Mouse (Mus musculus) cerebellum, adult 9-11 months (tissue): ENCODE data around the gene Gm26602.
A peak's percentile ranks its signal among the peaks of the same experiment; 100 is the strongest.

Experiments
- DNase-seq: peaks from one replicate; pipeline ENCODE4 v3.0.0; 2022

Gm26602 gene

DNA sequence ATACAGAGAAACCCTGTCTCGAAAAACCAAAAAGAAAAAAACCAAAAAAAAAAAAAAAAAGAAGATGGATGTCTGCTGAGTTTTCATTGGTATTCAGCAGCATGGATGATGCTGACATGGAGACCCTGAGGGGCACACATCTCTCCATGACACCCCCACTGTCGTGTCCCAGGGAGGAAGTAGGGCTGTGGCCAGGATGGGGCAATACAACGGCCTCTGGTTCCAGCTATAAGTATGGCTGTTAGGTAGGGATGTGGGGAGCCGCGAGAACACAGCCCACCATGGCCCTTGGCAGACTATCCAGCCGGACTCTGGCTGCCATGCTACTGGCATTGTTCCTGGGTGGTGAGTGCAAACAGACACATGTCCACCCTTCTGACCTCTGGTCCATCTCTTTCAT is 24.6 kb upstream of the Gm26602 start, which contains the start of gene Elane:
Gene Elane, plus strand, starts transcription at position 194 of the 400 bp plus-strand sequence.
- no peak for DNase-seq

DNA sequence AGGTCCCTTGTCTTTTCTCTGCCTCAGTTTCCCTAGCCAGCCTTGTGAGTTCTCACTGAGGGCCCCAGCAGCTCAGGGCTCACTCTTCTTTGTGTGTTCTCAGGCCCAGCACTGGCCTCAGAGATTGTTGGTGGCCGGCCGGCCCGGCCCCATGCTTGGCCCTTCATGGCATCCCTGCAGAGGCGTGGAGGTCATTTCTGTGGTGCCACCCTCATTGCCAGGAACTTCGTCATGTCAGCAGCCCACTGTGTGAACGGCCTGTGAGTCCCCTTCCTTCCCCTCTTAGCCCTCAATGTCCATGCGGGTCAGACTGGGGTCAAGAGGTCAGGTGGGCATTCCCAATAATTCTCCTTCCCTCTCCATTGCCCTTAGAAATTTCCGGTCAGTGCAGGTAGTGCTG is 24.0 kb upstream of the Gm26602 start:
- DNase-seq = no peak

GRCm38 (mm10) chr10:79889386-79889785 is 21.3 kb upstream of the Gm26602 start:
- no peak for DNase-seq

- no peak for DNase-seq
Observed at GRCm38 (mm10) chr10:79890670-79891069, 20.0 kb upstream of the Gm26602 start, which contains the start of gene Cfd. TSS of gene Cfd (plus strand) at chr10:79890853.

DNA sequence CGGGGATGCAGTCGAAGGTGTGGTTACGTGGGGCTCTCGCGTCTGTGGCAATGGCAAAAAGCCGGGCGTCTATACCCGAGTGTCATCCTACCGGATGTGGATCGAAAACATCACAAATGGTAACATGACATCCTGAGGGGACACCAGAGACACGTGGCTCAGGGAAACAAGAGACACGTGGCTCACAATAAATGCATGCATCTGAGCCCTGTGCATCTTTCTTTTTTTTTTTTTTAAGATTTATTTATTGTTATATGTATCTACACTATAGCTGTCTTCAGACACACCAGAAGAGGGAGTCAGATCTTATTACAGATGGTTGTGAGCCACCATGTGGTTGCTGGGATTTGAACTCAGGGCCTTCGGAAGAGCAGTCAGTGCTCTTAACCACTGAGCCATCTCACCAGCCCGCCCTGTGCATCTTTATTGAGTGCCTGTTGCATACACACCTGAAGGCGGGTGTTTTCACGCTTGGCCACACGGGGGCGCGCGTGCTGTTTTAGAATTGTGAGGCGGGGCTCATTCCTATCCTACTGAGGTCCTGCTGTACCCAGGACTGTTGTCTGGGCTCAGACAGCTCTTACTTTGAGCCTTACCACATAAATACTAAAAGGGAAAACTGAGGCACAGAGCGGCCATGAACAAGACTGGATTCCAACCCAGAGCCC is 18.1 kb upstream of the Gm26602 start:
- DNase-seq = peak; percentile 82

GRCm38 (mm10) chr10:79896306-79896705 is 14.3 kb upstream of the Gm26602 start:
- DNase-seq = no peak

DNA sequence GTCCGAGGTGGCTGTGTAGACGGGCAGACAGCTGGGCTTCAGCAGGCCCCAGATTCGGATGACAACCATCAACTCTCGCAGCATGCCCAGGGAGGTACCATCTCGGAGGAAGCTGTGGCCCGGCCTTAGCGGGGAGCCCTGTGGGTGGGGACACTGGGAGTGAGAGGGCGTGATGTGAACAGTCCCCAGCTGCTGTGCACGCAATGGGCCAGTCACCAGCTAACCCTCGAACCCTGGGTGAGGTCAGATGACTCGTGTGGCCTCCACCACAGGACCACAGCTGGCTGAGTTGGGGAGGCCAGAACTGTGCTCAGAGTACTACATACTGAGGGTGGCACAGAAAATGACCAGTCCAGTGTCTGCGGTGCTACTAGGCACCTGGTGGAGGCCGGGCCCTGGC is 13.8 kb upstream of the Gm26602 start:
- DNase-seq = no peak

DNA sequence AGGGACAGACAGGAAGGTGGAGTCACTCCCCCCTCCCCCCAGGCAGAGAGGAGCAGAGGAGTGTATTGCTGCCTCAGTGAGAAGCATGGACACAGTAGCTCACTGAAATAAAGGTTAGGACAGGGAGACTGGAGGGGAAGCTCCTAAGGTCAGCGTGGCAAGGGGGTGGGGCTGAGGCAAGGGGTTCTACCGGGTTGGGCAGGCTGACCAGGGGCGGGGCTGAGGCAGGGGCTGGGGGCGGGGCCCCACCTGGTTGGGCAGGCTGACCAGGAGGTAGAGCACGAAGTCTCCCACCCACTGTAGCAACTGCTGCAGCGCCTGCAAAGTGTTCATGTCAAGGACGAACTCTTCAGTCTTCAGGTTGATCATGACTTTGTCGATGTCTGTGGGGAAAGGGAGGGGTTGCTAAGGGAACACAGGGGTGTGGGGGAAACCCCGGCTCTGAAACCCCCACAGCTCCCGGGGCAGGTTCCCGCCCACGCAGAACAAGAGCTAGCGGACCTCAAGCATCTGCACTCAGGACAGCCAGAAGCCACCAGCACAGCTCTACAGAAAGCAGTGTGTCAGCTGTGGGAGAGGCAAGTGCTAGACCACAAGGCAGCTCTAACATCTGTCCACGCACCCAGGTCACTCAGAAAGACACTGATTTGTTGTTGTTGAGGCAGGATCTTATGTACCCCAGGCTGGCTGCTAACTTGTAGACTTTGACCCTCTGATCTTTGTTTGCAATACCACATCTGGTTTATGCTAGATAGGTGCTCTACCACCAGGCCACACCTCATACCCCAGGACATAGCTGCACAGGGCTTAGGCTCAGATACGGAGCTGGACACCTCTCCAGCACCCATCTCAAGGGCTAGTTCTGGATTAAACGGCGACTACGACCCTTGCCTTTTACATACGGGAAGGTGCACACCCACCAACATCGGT is 13.1 kb upstream of the Gm26602 start:
- DNase-seq = no peak

DNA sequence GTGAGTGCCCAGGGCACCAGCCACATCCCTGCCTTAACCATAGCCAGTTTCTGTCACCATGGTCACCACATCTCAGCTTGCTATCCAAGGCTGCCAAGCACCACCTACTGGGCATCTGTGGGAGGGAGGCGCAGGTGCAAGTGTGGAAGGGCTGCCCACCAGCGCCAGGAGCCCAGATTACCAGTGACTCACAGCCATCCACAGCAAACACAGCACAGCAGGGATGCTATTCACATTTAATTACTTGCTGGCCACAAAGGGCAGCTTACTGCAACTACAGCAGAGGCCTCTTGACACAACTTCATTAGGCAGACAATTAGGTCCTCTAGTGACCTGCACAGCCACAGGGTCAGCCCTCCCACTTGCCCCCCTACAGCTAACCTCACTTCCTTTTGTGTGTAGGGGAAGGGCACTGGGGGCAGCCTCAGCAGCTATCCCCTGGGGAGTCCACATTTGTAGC is 9.7 kb upstream of the Gm26602 start:
- no peak for DNase-seq

- peak; percentile 68 for DNase-seq
Observed at GRCm38 (mm10) chr10:79906712-79907111, 3.9 kb upstream of the Gm26602 start.

- peak; percentile 62 for DNase-seq
Observed at GRCm38 (mm10) chr10:79907415-79907814, 3.2 kb upstream of the Gm26602 start.

DNA sequence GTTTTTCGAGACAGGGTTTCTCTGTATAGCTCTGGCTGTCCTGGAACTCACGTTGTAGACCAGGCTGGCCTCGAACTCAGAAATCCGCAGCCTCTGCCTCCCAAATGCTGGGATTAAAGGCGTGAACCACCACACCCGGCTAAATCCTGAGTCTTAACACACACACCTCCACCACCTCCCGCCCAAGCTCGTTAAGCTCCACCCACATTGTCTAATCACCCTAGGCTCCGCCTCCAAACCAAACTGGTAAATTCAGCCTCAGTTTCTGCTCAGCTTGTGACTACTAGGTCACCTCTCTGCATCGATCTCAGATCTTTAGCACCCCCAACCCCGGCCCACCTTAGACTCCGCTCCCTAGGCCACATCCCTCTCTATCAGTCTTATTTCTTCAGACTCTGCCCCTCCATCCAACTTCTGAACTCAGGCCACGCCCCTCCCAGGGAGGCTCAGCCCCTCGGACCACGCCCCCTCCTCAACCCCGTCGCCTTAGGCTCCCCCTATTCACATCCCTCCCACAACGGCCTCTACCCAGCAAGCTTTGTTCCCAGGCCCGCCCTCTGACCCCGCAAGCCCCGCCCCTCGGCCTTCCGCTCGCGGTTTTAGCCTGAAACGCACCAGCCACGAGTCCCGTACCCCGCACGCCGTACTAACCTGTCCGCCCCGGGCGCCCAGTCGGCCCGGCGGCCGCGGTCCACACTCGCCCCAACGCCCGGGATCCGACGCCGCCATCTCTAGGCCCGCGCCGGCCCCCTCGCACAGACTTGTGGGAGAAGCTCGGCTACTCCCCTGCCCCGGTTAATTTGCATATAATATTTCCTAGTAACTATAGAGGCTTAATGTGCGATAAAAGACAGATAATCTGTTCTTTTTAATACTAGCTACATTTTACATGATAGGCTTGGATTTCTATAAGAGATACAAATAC is 2.2 kb upstream of the Gm26602 start, which contains the start of gene Med16:
Gene Med16, minus strand, starts transcription at position 757 of the 925 bp plus-strand sequence.
- peak; percentile 98 for DNase-seq

DNA sequence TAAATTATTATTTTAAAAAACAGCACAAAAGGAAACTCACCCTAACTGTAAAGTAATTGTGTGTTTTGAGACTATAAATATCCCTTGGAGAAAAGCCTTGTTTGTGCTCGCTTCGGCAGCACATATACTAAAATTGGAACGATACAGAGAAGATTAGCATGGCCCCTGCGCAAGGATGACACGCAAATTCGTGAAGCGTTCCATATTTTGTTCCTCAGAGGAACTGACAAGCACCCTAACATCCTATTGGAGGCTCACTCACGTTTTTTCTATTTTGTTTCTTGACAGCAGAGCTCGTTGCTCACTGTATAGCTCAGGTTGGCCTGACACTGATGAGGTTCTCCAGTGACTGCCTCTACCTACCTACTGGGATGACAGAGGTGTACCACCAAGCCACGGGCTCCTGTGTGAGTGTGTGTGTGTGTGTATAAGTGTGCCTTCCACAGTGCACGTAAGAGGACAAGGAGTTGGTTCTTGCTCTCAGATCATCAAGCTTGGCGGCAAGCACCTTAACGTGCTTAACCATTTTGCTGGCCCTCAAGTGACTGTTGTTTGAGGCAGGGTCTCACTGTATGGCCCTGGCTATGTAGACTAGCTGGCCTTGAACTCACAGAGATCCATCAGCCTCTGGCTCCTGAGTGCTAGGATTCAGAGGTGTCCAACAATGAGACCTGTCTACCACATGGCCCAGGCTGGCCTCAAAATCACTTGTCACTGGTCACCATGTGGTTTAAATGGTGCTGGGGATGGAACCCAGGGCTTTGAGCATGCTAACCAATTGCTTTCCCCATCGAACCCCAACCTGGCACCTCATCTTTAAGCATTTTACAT is 1.3 kb upstream of the Gm26602 start:
- DNase-seq = peak; percentile 70

GRCm38 (mm10) chr10:79912412-79912811 is 1.8 kb downstream of the Gm26602 start:
- DNase-seq = peak; percentile 56

- DNase-seq = peak; percentile 55
Observed at GRCm38 (mm10) chr10:79914131-79914947, 3.7 kb downstream of the Gm26602 start.

GRCm38 (mm10) chr10:79914948-79915596 is 4.4 kb downstream of the Gm26602 start:
- DNase-seq = peak; percentile 47

- DNase-seq = peak; percentile 66
Observed at GRCm38 (mm10) chr10:79916081-79916480, 5.4 kb downstream of the Gm26602 start.

GRCm38 (mm10) chr10:79916808-79917531 is 6.3 kb downstream of the Gm26602 start, which contains the start of gene Kiss1r:
TSS of gene Kiss1r (plus strand) at chr10:79916971.
- peak; percentile 87 for DNase-seq

GRCm38 (mm10) chr10:79917532-79918100 is 7.0 kb downstream of the Gm26602 start:
- DNase-seq = peak; percentile 45
